Mouse (Mus musculus) brain, embryonic 14.5 days (tissue): ENCODE data around the gene Kcnt1.

Experiments used
- CTCF ChIP-seq: fragments of 200-500 bp; IDR thresholded peaks from 2 replicates; pipeline ENCODE4 v1.5.1; 2012; ENCODE audit warnings: inconsistent platforms, mild to moderate bottlenecking, moderate library complexity, borderline replicate concordance; ENCODE audit not compliant: insufficient read depth, insufficient read length; ENCODE audit errors: extremely low read depth
- POLR2A ChIP-seq: fragments of 200-500 bp; IDR thresholded peaks from 2 replicates; pipeline ENCODE4 v1.6.1; 2012; ENCODE audit warnings: mild to moderate bottlenecking, inconsistent platforms, borderline replicate concordance; ENCODE audit not compliant: poor library complexity, insufficient read depth, insufficient read length, severe bottlenecking; ENCODE audit errors: extremely low read depth

GRCm38 (mm10) chr2:25909872-25910271 is 46.3 kb downstream of the Kcnt1 start:
- no peak for TF ChIP-seq CTCF
- no peak for TF ChIP-seq POLR2A
